Comparison of ENCODE assay signal across 9 mouse cellular contexts in genomic region chr7:62406573-62407050, GRCm38 (mm10). TPM values are rescaled to one million over a fixed set of nuclear protein-coding genes. Genes with fewer than 3 reads are reported as not detected.
A peak's percentile ranks its signal among the peaks of the same experiment; 100 is the strongest.
DNase-seq lines count a peak whose midpoint lies in the region; ATAC-seq and TF ChIP-seq lines count a peak whose summit lies in the region.
"Had no signal": no experiment of that assay in that cellular context is flagged by ENCODE, and none has a peak within 500 bp of the region (broad histone marks: within the 10 kb centered on the region; RNA-seq: fewer than 3 reads in every experiment).

No protein-coding gene starts in this region.

- ATAC-seq in heart, embryonic 13.5 days (ENCODE audit: extremely low read depth, insufficient number of reproducible peaks, low FRiP score, low TSS enrichment): no peak
- peak; percentile 69 for ATAC-seq in forebrain, embryonic 14.5 days
- ATAC-seq in midbrain, embryonic 14.5 days (ENCODE audit: low FRiP score, low TSS enrichment): peak; percentile 50; the same call in 1 of the 2 replicates
- ATAC-seq in lung, postnatal 0 days: no peak

- no peak for DNase-seq in heart, postnatal 4 days
- no peak for DNase-seq in ES-E14 (ENCODE audit: low read depth, low spot score)
- peak; percentile 34 for DNase-seq in forebrain, embryonic 14.5 days (ENCODE audit: low spot score)
- peak; percentile 70 for DNase-seq in midbrain, embryonic 14.5 days
- no peak for DNase-seq in urinary bladder, postnatal 25 days (ENCODE audit: low spot score)
- no peak for DNase-seq in urinary bladder, postnatal 10 days (ENCODE audit: low spot score)
- DNase-seq in lung, postnatal 0 days (ENCODE audit: low spot score): no peak

- H3K4me2 ChIP-seq in heart, embryonic 13.5 days: peak overlapping the region; percentile 44
- H3K4me2 ChIP-seq in forebrain, embryonic 14.5 days (ENCODE audit: low read length): peak overlapping the region; percentile 54
- H3K4me2 ChIP-seq in midbrain, embryonic 14.5 days (ENCODE audit: low read length): peak overlapping the region; percentile 55
- no peak overlapping the region for H3K4me2 ChIP-seq in lung, postnatal 0 days (replicated peaks; ENCODE audit: low read depth, low read length)

- peaks cover 4% of the 10 kb centered on the region; the same call in 1 of the 2 replicates for H3K9me3 ChIP-seq in heart, embryonic 13.5 days
- H3K9me3 ChIP-seq in ES-E14 (ENCODE audit: control insufficient read depth, insufficient read depth, low read depth, low read length): no peaks in the 10 kb centered on the region
- H3K9me3 ChIP-seq in forebrain, embryonic 14.5 days (replicated peaks; ENCODE audit: control insufficient read depth, low read length): no peaks in the 10 kb centered on the region
- H3K9me3 ChIP-seq in midbrain, embryonic 14.5 days (ENCODE audit: control insufficient read depth, low read length): peaks cover 3% of the 10 kb centered on the region; the same call in 1 of the 2 replicates
- H3K9me3 ChIP-seq in lung, postnatal 0 days (ENCODE audit: low read length): no peaks in the 10 kb centered on the region

- peak overlapping the region; percentile 13; the same call in 1 of the 2 replicates for H3K4me3 ChIP-seq in heart, embryonic 13.5 days
- H3K4me3 ChIP-seq in ES-E14 (ENCODE audit: insufficient read depth in 1 of 2, low read depth in 1 of 2, low read length in 2 of 2, poor library complexity in 1 of 2, severe bottlenecking in 1 of 2): peak overlapping the region; percentile 56 to 65
- peak overlapping the region; percentile 29 for H3K4me3 ChIP-seq in forebrain, embryonic 14.5 days (ENCODE audit: low read depth, low read length)
- H3K4me3 ChIP-seq in midbrain, embryonic 14.5 days (replicated peaks; ENCODE audit: low read depth, low read length): peak overlapping the region; percentile 33
- no peak overlapping the region for H3K4me3 ChIP-seq in lung, postnatal 0 days (ENCODE audit: low read depth, low read length)

- H3K9ac ChIP-seq in heart, embryonic 13.5 days: no peak overlapping the region
- peak overlapping the region; percentile 52 for H3K9ac ChIP-seq in ES-E14 (ENCODE audit: insufficient read depth, low read depth, low read length, poor library complexity, severe bottlenecking)
- H3K9ac ChIP-seq in forebrain, embryonic 14.5 days (ENCODE audit: low read length): peak overlapping the region; percentile 56
- H3K9ac ChIP-seq in midbrain, embryonic 14.5 days (replicated peaks; ENCODE audit: low read length): peak overlapping the region; percentile 31; the same call in 1 of the 2 replicates
- H3K9ac ChIP-seq in lung, postnatal 0 days (replicated peaks; ENCODE audit: low read depth): no peak overlapping the region

- TF ChIP-seq CTCF in lung, postnatal 0 days (IDR thresholded peaks at IDR 0.05): no peak

- no peak for TF ChIP-seq EP300 in lung, postnatal 0 days (IDR thresholded peaks at IDR 0.05)

- H3K27me3 ChIP-seq in heart, embryonic 13.5 days (replicated peaks): 0 out of 2 replicates have a peak, but pooled peaks cover 10% of the 10 kb centered on the region
- no peaks in the 10 kb centered on the region for H3K27me3 ChIP-seq in forebrain, embryonic 14.5 days (replicated peaks; ENCODE audit: control insufficient read depth, insufficient read depth, low read length)
- no peaks in the 10 kb centered on the region for H3K27me3 ChIP-seq in midbrain, embryonic 14.5 days (ENCODE audit: control insufficient read depth, insufficient read depth, low read length)
- no peaks in the 10 kb centered on the region for H3K27me3 ChIP-seq in lung, postnatal 0 days (replicated peaks; ENCODE audit: insufficient read depth, low read length)

- no peaks in the 10 kb centered on the region for H3K36me3 ChIP-seq in heart, embryonic 13.5 days
- no peaks in the 10 kb centered on the region for H3K36me3 ChIP-seq in ES-E14 (ENCODE audit: control insufficient read depth, insufficient read depth, low read length, poor library complexity, severe bottlenecking)
- H3K36me3 ChIP-seq in forebrain, embryonic 14.5 days (ENCODE audit: control insufficient read depth, insufficient read depth, low read length): no peaks in the 10 kb centered on the region
- no peaks in the 10 kb centered on the region for H3K36me3 ChIP-seq in midbrain, embryonic 14.5 days (ENCODE audit: control insufficient read depth, insufficient read depth, low read length)
- no peaks in the 10 kb centered on the region for H3K36me3 ChIP-seq in lung, postnatal 0 days (ENCODE audit: insufficient read depth, low read length)

- 42% methylated on average over 19 of the region's 19 CpGs for WGBS in heart, embryonic 13.5 days
- 39% methylated on average over 19 of the region's 19 CpGs for WGBS in forebrain, embryonic 14.5 days
- 34% methylated on average over 19 of the region's 19 CpGs for WGBS in midbrain, embryonic 14.5 days
- 58% methylated on average over 19 of the region's 19 CpGs for WGBS in lung, postnatal 0 days

- H3K4me1 ChIP-seq in heart, embryonic 13.5 days: no peaks in the 10 kb centered on the region
- H3K4me1 ChIP-seq in ES-E14 (ENCODE audit: control insufficient read depth in 2 of 2, insufficient read depth in 2 of 2, low read length in 2 of 2, poor library complexity in 1 of 2): no peaks in the 10 kb centered on the region
- H3K4me1 ChIP-seq in forebrain, embryonic 14.5 days (ENCODE audit: control insufficient read depth, insufficient read depth, low read length): no peaks in the 10 kb centered on the region
- no peaks in the 10 kb centered on the region for H3K4me1 ChIP-seq in midbrain, embryonic 14.5 days (ENCODE audit: control insufficient read depth, insufficient read depth, low read length)
- H3K4me1 ChIP-seq in lung, postnatal 0 days (ENCODE audit: insufficient read depth, low read depth, low read length): no peaks in the 10 kb centered on the region

- in situ Hi-C loops in ES-E14 (cut with MboI; ENCODE audit: low sequenced_read_pairs in 2 of 2, unreplicated experiment in 2 of 2): no loop called here

- no peak overlapping the region for H3K27ac ChIP-seq in heart, embryonic 13.5 days (replicated peaks)
- no peak overlapping the region for H3K27ac ChIP-seq in ES-E14 (ENCODE audit: insufficient read depth, low read depth, low read length, poor library complexity, severe bottlenecking)
- no peak overlapping the region for H3K27ac ChIP-seq in forebrain, embryonic 14.5 days (ENCODE audit: low read depth, low read length)
- no peak overlapping the region for H3K27ac ChIP-seq in midbrain, embryonic 14.5 days (replicated peaks; ENCODE audit: low read depth, low read length)
- H3K27ac ChIP-seq in lung, postnatal 0 days (ENCODE audit: low read length): no peak overlapping the region

TF ChIP-seq in ES-E14, 5 proteins besides CTCF, POLR2A, EP300 and RAD21:
- peak; percentile 68; the same call in 1 of the 2 replicates for TF ChIP-seq CHD2 (IDR thresholded peaks at IDR 0.05; ENCODE audit: low read depth, low read length)
- no peak for TF ChIP-seq ZC3H11A (IDR thresholded peaks at IDR 0.05; ENCODE audit: borderline replicate concordance, low read depth, low read length)

RNA-seq across cellular contexts. Expression of gene Mkrn3, which starts 13.3 kb away (rescaled TPM):
- polyA plus RNA-seq in heart, embryonic 13.5 days (2015; fragmentation: Nextera tagmentation; extraction: Ambion mirVana): 2.6 and 3.0 TPM in 2 replicates
- total RNA-seq in heart, postnatal 4 days (2021): 1 to 10 TPM; 1.2 to 1.6 TPM
- 5.8 and 7.0 TPM in 2 replicates for total RNA-seq in ES-E14 (2012; rRNA removed)
- polyA plus RNA-seq in forebrain, embryonic 14.5 days (2014; fragmentation: Nextera tagmentation; extraction: Ambion mirVana): 20.0 and 23.7 TPM in 2 replicates
- 21.9 and 22.5 TPM in 2 replicates for polyA plus RNA-seq in midbrain, embryonic 14.5 days (2014; fragmentation: Nextera tagmentation; extraction: Ambion mirVana)
- 2.2 and 2.8 TPM in 2 replicates for polyA plus RNA-seq in lung, postnatal 0 days (2015; fragmentation: Nextera tagmentation; extraction: Ambion mirVana)
- total RNA-seq: monocyte, adult 5-6 weeks had no signal

RNA-seq across cellular contexts. Expression of gene Magel2, which starts 29.8 kb away (rescaled TPM):
- 0.34 and 0.57 TPM in 2 replicates for polyA plus RNA-seq in heart, embryonic 13.5 days (2015; fragmentation: Nextera tagmentation; extraction: Ambion mirVana)
- under 1 TPM; 0.33 to 0.41 TPM for total RNA-seq in heart, postnatal 4 days (2021)
- 1.1 and 1.9 TPM in 2 replicates for total RNA-seq in ES-E14 (2012; rRNA removed)
- 11.8 and 14.0 TPM in 2 replicates for polyA plus RNA-seq in forebrain, embryonic 14.5 days (2014; fragmentation: Nextera tagmentation; extraction: Ambion mirVana)
- polyA plus RNA-seq in midbrain, embryonic 14.5 days (2014; fragmentation: Nextera tagmentation; extraction: Ambion mirVana): 16.2 and 16.3 TPM in 2 replicates
- polyA plus RNA-seq in lung, postnatal 0 days (2015; fragmentation: Nextera tagmentation; extraction: Ambion mirVana): 0.30 and 0.33 TPM in 2 replicates
- total RNA-seq: monocyte, adult 5-6 weeks had no signal

RNA-seq across cellular contexts. Expression of gene Peg12, which starts 57.7 kb away (rescaled TPM):
- 9.9 and 10.7 TPM in 2 replicates for polyA plus RNA-seq in heart, embryonic 13.5 days (2015; fragmentation: Nextera tagmentation; extraction: Ambion mirVana)
- total RNA-seq in heart, postnatal 4 days (2021): 1 to 10 TPM; 5.4 to 5.6 TPM
- 2.1 and 2.8 TPM in 2 replicates for total RNA-seq in ES-E14 (2012; rRNA removed)
- polyA plus RNA-seq in forebrain, embryonic 14.5 days (2014; fragmentation: Nextera tagmentation; extraction: Ambion mirVana): 18.9 and 25.5 TPM in 2 replicates
- polyA plus RNA-seq in midbrain, embryonic 14.5 days (2014; fragmentation: Nextera tagmentation; extraction: Ambion mirVana): 9.6 and 17.3 TPM in 2 replicates
- 10.2 and 10.6 TPM in 2 replicates for polyA plus RNA-seq in lung, postnatal 0 days (2015; fragmentation: Nextera tagmentation; extraction: Ambion mirVana)

Comparison
In these comparisons a context has a peak if more than half of its experiments do, and no peak if none do; other contexts are left out.
1. ATAC-seq: peak in forebrain, embryonic 14.5 days (single experiment) and midbrain, embryonic 14.5 days (single experiment); none in heart, embryonic 13.5 days (single experiment) and lung, postnatal 0 days (single experiment).
2. H3K9ac ChIP-seq: peak in ES-E14 (single experiment), forebrain, embryonic 14.5 days (single experiment) and midbrain, embryonic 14.5 days (single experiment); none in heart, embryonic 13.5 days (single experiment) and lung, postnatal 0 days (single experiment).
3. DNase-seq: peak in forebrain, embryonic 14.5 days (single experiment) and midbrain, embryonic 14.5 days (single experiment); none in heart, postnatal 4 days (single experiment), ES-E14 (single experiment), urinary bladder, postnatal 25 days (single experiment), urinary bladder, postnatal 10 days (single experiment) and lung, postnatal 0 days (single experiment).